8 mouse cellular contexts compared by ENCODE assay signal in genomic region chr5:113887132-113887531, GRCm38 (mm10). TPM values are rescaled to one million over a fixed set of nuclear protein-coding genes. Genes with fewer than 3 reads are reported as not detected.
DNase-seq lines count a peak whose midpoint lies in the region; ATAC-seq lines count a peak whose summit lies in the region.

No protein-coding gene starts in this region.

- DNase-seq in adrenal gland, adult (ENCODE audit: inconsistent age in 2 of 2, low spot score in 1 of 2) = peak; percentile 54 to 70
- DNase-seq in adrenal gland, adult 8-10 months = no peak
- peak; percentile 88 for DNase-seq in MN1 (ENCODE audit: low spot score)
- DNase-seq in heart, postnatal 14 days = peak; percentile 67 to 75
- peak; percentile 76 to 82 for DNase-seq in kidney, postnatal 4 days

- intact Hi-C loops in heart, postnatal 14 days (cut with DNase I) = no loop called here

- no peak for ATAC-seq in granulocyte monocyte progenitor cell, adult 5-6 weeks (replicated peaks; ENCODE audit: poor library complexity, severe bottlenecking)
- ATAC-seq in inflammation-experienced regulatory T-cells, adult 6 months = no peak
- ATAC-seq in activated CD4-positive, CD25-positive, alpha-beta regulatory T cell, adult 4 months = no peak

RNA-seq across cellular contexts. Expression of gene Coro1c, which starts 21.4 kb away (rescaled TPM):
- 10 to 100 TPM; 47.0 to 99.8 (median 77.0) TPM for total RNA-seq in adrenal gland, adult 8-10 months (2022)
- 10 to 100 TPM; 41.1 to 51.1 TPM for total RNA-seq in heart, postnatal 14 days (2021)
- total RNA-seq in granulocyte monocyte progenitor cell, adult 5-6 weeks (2014; fragmentation: Nextera tagmentation) = 55.8 and 64.9 TPM in 2 replicates
- 80.5 and 102 TPM in 2 replicates for total RNA-seq in granulocyte monocyte progenitor cell, adult 5-6 weeks (2017)
- 10 to 100 TPM; 46.6 to 88.2 (median 57.2) TPM for polyA plus RNA-seq in inflammation-experienced regulatory T-cells, adult 6 months (2017; shearing (Covaris generic))
- polyA plus RNA-seq in activated CD4-positive, CD25-positive, alpha-beta regulatory T cell, adult 4 months (2017; shearing (Covaris generic)) = 10 to 100 TPM; 59.2 to 70.7 TPM

RNA-seq across cellular contexts. Expression of gene Selplg, which starts 54.7 kb away (rescaled TPM):
- 1 to 10 TPM; 4.4 to 8.6 (median 5.9) TPM for total RNA-seq in adrenal gland, adult 8-10 months (2022)
- 1 to 10 TPM; 2.3 to 6.4 TPM for total RNA-seq in heart, postnatal 14 days (2021)
- total RNA-seq in granulocyte monocyte progenitor cell, adult 5-6 weeks (2014; fragmentation: Nextera tagmentation) = 288 and 331 TPM in 2 replicates
- 99.4 and 109 TPM in 2 replicates for total RNA-seq in granulocyte monocyte progenitor cell, adult 5-6 weeks (2017)
- polyA plus RNA-seq in inflammation-experienced regulatory T-cells, adult 6 months (2017; shearing (Covaris generic)) = 100 to 1,000 TPM; 457 to 620 (median 469) TPM
- 100 to 1,000 TPM; 629 to 698 TPM for polyA plus RNA-seq in activated CD4-positive, CD25-positive, alpha-beta regulatory T cell, adult 4 months (2017; shearing (Covaris generic))

Comparison
In these comparisons a context has a peak if more than half of its experiments do, and no peak if none do; other contexts are left out.
1. RNA of gene Selplg, which starts 54.7 kb away (total RNA-seq): 99.4 to 331 TPM in granulocyte monocyte progenitor cell, adult 5-6 weeks; 4.4 to 8.6 TPM in adrenal gland, adult 8-10 months and 2.3 to 6.4 TPM in heart, postnatal 14 days; every median in the first group is over 10 times any median in the second.